Comparison of ENCODE assay signal across 21 mouse cellular contexts in genomic region chr11:56985457-56985856, GRCm38 (mm10). TPM values are rescaled to one million over a fixed set of nuclear protein-coding genes. Genes with fewer than 3 reads are reported as not detected.
DNase-seq lines count a peak whose midpoint lies in the region; ATAC-seq lines count a peak whose summit lies in the region.
"Had no signal": no experiment of that assay in that cellular context is flagged by ENCODE, and none has a peak within 500 bp of the region (broad histone marks: within the 10 kb centered on the region; RNA-seq: fewer than 3 reads in every experiment).

No protein-coding gene starts in this region.

- H3K27ac ChIP-seq in lung, embryonic 16.5 days (ENCODE audit: low read length) = no peak overlapping the region
- no peak overlapping the region for H3K27ac ChIP-seq in midbrain, embryonic 11.5 days (ENCODE audit: low read depth, low read length)
- no peak overlapping the region for H3K27ac ChIP-seq in midbrain, embryonic 16.5 days (ENCODE audit: low read length)
- H3K27ac ChIP-seq: embryonic facial prominence, embryonic 13.5 days; embryonic facial prominence, embryonic 15.5 days; forebrain, embryonic 10.5 days; forebrain, embryonic 12.5 days had no signal

- peak; percentile 6 to 10 for DNase-seq in kidney, postnatal 4 days
- DNase-seq in kidney, adult 11 months = no peak
- no peak for DNase-seq in lung, postnatal 36 days
- DNase-seq in midbrain, embryonic 11.5 days (ENCODE audit: low spot score, missing footprints) = peak; percentile 54
- DNase-seq: adrenal gland, adult 2 months; adrenal gland, postnatal 10 days; adrenal gland, postnatal 25 days; cerebellum, adult 11 months; cerebellum, adult 18-20 months; cerebellum, adult 8-10 months; cerebellum, adult 9-11 months; cerebellum, postnatal 36 days; embryo, embryonic 11 days had no signal

- no peak overlapping the region for H3K4me3 ChIP-seq in lung, embryonic 16.5 days (ENCODE audit: low read length)
- H3K4me3 ChIP-seq in midbrain, embryonic 11.5 days (ENCODE audit: low read depth, low read length) = no peak overlapping the region
- H3K4me3 ChIP-seq in midbrain, embryonic 16.5 days (ENCODE audit: low read depth, low read length) = no peak overlapping the region
- H3K4me3 ChIP-seq: embryonic facial prominence, embryonic 13.5 days; embryonic facial prominence, embryonic 15.5 days; erythroblast, embryonic 14.5 days; forebrain, embryonic 10.5 days; forebrain, embryonic 12.5 days had no signal

- no peak overlapping the region for H3K4me2 ChIP-seq in lung, embryonic 16.5 days (ENCODE audit: low read depth, low read length)
- H3K4me2 ChIP-seq in midbrain, embryonic 11.5 days = no peak overlapping the region
- H3K4me2 ChIP-seq in midbrain, embryonic 16.5 days (ENCODE audit: low read length) = no peak overlapping the region
- H3K4me2 ChIP-seq: embryonic facial prominence, embryonic 13.5 days; embryonic facial prominence, embryonic 15.5 days; forebrain, embryonic 12.5 days had no signal

- peak; percentile 68 for ATAC-seq in lung, embryonic 16.5 days (ENCODE audit: low read depth)
- ATAC-seq in midbrain, embryonic 11.5 days (ENCODE audit: low FRiP score) = no peak
- ATAC-seq in midbrain, embryonic 16.5 days = no peak
- ATAC-seq: forebrain, embryonic 14.5 days had no signal

- H3K9me3 ChIP-seq in lung, embryonic 16.5 days (ENCODE audit: control insufficient read depth, low read length) = no peaks in the 10 kb centered on the region
- no peaks in the 10 kb centered on the region for H3K9me3 ChIP-seq in midbrain, embryonic 11.5 days (ENCODE audit: control insufficient read depth, low read length)
- no peaks in the 10 kb centered on the region for H3K9me3 ChIP-seq in midbrain, embryonic 16.5 days (replicated peaks; ENCODE audit: control insufficient read depth, low read length, poor library complexity, severe bottlenecking)
- H3K9me3 ChIP-seq: embryonic facial prominence, embryonic 13.5 days; embryonic facial prominence, embryonic 15.5 days; forebrain, embryonic 10.5 days; forebrain, embryonic 12.5 days had no signal

- H3K4me1 ChIP-seq in lung, embryonic 16.5 days (replicated peaks; ENCODE audit: control insufficient read depth, insufficient read depth, low read length) = no peaks in the 10 kb centered on the region
- H3K4me1 ChIP-seq in midbrain, embryonic 11.5 days (ENCODE audit: control insufficient read depth, insufficient read depth, low read length) = no peaks in the 10 kb centered on the region
- no peaks in the 10 kb centered on the region for H3K4me1 ChIP-seq in midbrain, embryonic 16.5 days (ENCODE audit: control insufficient read depth, insufficient read depth, low read length)
- H3K4me1 ChIP-seq: embryonic facial prominence, embryonic 13.5 days; embryonic facial prominence, embryonic 15.5 days; forebrain, embryonic 10.5 days; forebrain, embryonic 12.5 days had no signal

- H3K27me3 ChIP-seq in lung, embryonic 16.5 days (ENCODE audit: control insufficient read depth, insufficient read depth, low read depth, low read length) = no peaks in the 10 kb centered on the region
- no peaks in the 10 kb centered on the region for H3K27me3 ChIP-seq in midbrain, embryonic 11.5 days (ENCODE audit: control insufficient read depth, insufficient read depth, low read length)
- no peaks in the 10 kb centered on the region for H3K27me3 ChIP-seq in midbrain, embryonic 16.5 days (ENCODE audit: control insufficient read depth, insufficient read depth, low read depth, low read length)
- H3K27me3 ChIP-seq: embryonic facial prominence, embryonic 13.5 days; embryonic facial prominence, embryonic 15.5 days; forebrain, embryonic 12.5 days had no signal

- no peaks in the 10 kb centered on the region for H3K36me3 ChIP-seq in lung, embryonic 16.5 days (ENCODE audit: control insufficient read depth, insufficient read depth, low read length)
- no peaks in the 10 kb centered on the region for H3K36me3 ChIP-seq in midbrain, embryonic 11.5 days (ENCODE audit: control insufficient read depth, insufficient read depth, low read length)
- H3K36me3 ChIP-seq in midbrain, embryonic 16.5 days (ENCODE audit: control insufficient read depth, insufficient read depth, low read length) = no peaks in the 10 kb centered on the region
- H3K36me3 ChIP-seq: embryonic facial prominence, embryonic 13.5 days; embryonic facial prominence, embryonic 15.5 days; forebrain, embryonic 10.5 days; forebrain, embryonic 12.5 days had no signal

- 32% methylated on average over 4 of the region's 4 CpGs for WGBS in lung, embryonic 16.5 days
- 89% methylated on average over 4 of the region's 4 CpGs for WGBS in midbrain, embryonic 11.5 days
- WGBS in midbrain, embryonic 16.5 days = 55% methylated on average over 4 of the region's 4 CpGs

- no peak overlapping the region for H3K9ac ChIP-seq in lung, embryonic 16.5 days (ENCODE audit: low read length)
- no peak overlapping the region for H3K9ac ChIP-seq in midbrain, embryonic 11.5 days (ENCODE audit: low read length)
- H3K9ac ChIP-seq in midbrain, embryonic 16.5 days (ENCODE audit: low read depth, low read length) = no peak overlapping the region
- H3K9ac ChIP-seq: embryonic facial prominence, embryonic 13.5 days; embryonic facial prominence, embryonic 15.5 days; forebrain, embryonic 12.5 days had no signal

RNA-seq across cellular contexts. Expression of gene Gria1, which starts 25.7 kb away (rescaled TPM):
- 0.89 and 1.6 TPM in 2 replicates for polyA plus RNA-seq in lung, embryonic 16.5 days (2015; fragmentation: Nextera tagmentation; extraction: Ambion mirVana)
- 1.8 and 3.1 TPM in 2 replicates for polyA plus RNA-seq in midbrain, embryonic 11.5 days (2014; fragmentation: Nextera tagmentation; extraction: Ambion mirVana)
- 62.5 and 63.7 TPM in 2 replicates for polyA plus RNA-seq in midbrain, embryonic 16.5 days (2015; fragmentation: Nextera tagmentation; extraction: Ambion mirVana)
- polyA plus RNA-seq: erythroblast, embryonic 14.5 days had no signal

Comparison
In these comparisons a context has a peak if more than half of its experiments do, and no peak if none do; other contexts are left out.
1. DNase-seq: peak in kidney, postnatal 4 days (2 of 2) and midbrain, embryonic 11.5 days (single experiment); none in kidney, adult 11 months (single experiment) and lung, postnatal 36 days (single experiment).
2. RNA of gene Gria1, which starts 25.7 kb away (polyA plus RNA-seq): 62.5 to 63.7 TPM in midbrain, embryonic 16.5 days; 1.8 to 3.1 TPM in midbrain, embryonic 11.5 days and 0.89 to 1.6 TPM in lung, embryonic 16.5 days; every median in the first group is over 10 times any median in the second.